Mouse (Mus musculus) bone marrow, adult 2 months (tissue): ENCODE data around the gene Zfp654.

Experiments
- CTCF ChIP-seq: fragments of 200-500 bp; IDR thresholded peaks from 2 replicates; pipeline ENCODE4 v1.5.1; 2011; ENCODE audit warnings: low read length, control low read depth; ENCODE audit not compliant: control insufficient read depth, insufficient read depth
- POLR2A ChIP-seq: fragments of 200-500 bp; IDR thresholded peaks from 2 replicates; pipeline ENCODE4 v1.6.1; 2011; ENCODE audit warnings: low read depth, mild to moderate bottlenecking, control low read depth, low read length, borderline replicate concordance; ENCODE audit not compliant: control insufficient read depth

GRCm38 (mm10) chr16:64759245-64759626, 92.2 kb downstream of the Zfp654 start:
- no peak for TF ChIP-seq CTCF
- no peak for TF ChIP-seq POLR2A
